Mouse (Mus musculus) B cell, adult 2 months (primary cell): ENCODE results near the gene Mark4.

Source experiments
- DNase-seq, 2 experiments: peaks; one replicate each; pipeline ENCODE4 v3.0.0; 2022

The Mark4 gene

DNA sequence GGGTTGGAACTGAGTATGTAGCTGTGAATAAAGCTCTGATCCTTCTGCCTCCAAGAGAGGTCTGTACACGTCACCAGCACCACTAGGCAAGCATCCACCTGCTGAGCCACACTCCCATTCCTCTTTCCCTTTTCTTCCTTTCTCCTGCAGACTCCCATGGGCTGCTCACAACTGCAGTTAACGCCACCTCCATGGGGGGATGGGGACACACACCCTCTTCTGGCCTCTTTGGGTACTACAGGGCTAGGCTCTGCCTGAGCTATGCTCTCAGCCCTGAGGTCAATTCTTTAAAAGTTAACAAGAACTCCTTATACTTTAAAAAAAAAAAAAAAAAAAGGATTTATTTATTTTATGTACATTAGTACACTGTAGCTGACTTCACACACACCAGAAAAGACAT lies 26.1 kb downstream of the Mark4 start:
- DNase-seq: peak; percentile 40 to 48

DNA sequence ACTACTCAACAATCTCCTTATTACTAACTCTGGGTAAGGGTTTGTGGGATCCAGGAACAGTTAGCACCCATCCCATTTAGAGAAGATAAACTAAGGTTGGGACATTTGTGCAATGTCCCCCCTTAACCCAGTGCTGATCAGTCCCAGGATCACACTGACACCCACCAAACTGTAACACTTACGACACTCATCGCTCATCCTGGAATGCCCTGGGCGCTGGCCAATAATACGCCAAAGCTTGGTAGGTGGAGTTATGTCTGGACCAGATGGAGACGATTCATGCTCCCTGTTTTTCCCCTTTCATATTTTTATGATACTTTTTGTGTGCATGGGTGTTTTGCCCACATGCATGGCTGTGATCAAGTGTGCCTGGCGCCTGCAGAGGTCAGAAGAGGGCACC lies 28.2 kb downstream of the Mark4 start:
- no peak for DNase-seq

DNA sequence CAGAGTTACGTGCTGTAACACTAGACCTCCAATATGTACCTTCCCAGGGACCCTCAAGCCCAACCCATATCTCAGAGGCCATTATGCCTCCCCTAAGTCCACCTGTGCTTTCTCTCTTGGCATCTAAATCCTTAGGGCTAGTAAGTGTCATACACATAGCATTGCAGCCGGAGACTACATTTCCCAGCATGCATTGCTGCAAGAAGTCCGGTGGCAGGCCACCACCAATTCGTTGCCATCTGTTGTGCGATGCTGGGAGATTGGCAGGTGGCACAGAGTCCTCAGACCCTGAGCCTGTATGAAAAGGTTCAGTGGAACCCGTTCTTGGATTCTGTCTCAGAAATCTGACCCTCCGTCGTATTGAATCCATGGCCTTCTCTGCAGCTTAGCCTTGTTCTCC lies 28.9 kb downstream of the Mark4 start:
- DNase-seq: peak; percentile 27 to 35

DNA sequence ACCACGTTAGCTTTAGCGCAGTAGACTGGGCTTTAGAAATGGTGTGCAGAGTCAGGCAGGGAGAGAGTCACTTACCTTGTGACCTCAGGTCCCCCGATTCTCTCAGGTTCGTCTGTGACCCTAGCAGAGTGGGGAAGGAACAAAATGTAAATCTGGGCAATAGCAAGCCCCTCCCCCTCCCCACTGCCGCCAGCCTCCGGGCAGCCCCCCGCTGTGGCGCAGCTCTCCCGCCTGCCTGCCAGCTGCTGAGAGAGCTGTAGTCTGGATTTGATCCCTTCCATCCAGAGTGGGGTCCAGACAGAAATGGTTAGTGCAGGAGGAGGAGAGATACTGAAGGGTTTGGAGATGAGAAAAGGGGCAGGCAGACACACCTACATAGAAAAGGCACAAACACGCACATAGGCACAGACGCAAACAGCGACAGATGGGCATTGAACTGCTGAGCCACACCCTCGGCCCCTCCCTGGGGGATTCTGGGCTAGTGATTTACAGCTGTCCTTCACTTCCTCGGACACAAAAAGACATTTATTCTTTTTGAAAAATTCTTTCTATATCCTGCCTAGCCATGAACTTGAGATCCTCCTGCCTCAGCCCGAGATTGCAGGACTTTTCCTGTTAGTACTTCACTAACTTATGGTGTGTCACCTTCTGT lies 30.5 kb downstream of the Mark4 start:
- peak; percentile 23 to 35 for DNase-seq

DNA sequence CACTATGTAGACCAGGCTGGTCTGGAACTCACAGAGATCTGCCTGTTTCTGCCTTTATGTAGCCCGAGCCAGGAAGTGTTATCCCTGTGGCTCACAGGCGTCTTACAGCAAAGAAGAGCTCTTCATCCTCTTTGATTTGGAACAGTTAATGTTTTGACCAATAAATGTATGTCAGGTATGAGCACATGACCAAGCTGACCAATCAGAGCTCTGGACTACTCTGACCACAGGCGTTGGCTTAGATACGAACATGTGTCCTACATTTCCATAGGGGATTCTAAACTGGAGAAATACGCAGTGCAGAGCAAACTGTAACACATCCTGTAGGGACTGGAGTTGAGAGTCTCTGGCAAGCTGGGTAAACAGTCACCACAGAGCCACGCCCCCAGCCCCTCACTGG lies 31.7 kb downstream of the Mark4 start:
- no peak for DNase-seq

DNA sequence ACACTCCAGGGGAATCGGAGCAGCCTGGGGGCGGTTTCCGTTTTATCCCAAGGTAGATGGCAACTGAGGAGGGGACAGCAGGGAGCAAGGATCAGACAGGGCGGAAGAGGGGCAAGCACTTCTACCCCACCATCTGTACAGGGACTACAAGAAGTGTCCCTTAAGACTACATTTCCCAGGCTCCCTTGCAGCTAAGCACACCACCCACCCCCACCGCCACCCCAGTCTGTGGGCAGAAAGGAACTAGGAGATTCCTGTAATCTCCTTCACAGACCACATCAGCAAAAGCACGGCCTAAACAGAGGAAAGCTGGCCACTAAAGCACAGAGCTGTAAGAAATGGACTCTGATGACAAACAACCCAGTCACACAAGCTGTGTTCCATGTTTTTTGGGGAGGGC lies 32.3 kb downstream of the Mark4 start:
- no peak for DNase-seq

DNA sequence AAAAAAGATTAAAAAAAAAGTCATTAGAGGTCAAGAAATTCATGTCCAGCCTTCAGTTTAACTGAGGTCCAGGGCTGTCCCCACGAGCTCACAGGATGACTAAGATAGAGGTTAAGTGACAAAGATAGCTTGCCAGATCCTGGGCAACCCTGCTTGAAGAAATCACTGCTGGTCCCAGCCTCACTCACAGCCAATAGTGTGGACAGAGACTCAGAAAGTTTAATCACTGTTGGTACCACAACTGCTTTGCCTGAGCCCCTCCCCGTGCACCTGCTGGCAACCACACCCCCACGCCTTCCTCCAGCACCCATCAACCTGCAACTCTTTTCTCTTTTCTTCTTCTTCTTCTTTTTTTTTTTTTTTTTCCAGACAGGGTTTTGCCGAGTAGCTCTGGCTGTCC lies 34.6 kb downstream of the Mark4 start:
- DNase-seq: no peak

DNA sequence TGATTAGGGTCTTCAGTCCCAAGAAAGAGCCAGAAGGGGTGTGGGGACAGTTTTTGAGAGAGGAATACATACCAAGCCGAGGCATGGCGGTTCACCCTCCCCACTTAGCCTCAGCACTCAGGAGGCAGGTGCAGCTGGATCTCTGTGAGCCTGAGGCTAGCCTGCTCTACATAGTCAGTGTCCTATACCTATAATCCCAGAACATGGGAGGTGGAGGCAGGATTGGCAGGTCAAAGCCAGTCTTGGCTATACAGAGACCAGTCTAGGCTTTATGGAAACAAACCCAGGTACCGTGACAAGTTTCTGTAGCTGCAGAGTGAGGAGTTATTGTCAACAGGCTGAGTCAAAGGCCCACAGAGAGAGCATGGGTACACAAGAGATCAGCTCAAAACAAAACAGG lies 35.5 kb downstream of the Mark4 start:
- no peak for DNase-seq

DNA sequence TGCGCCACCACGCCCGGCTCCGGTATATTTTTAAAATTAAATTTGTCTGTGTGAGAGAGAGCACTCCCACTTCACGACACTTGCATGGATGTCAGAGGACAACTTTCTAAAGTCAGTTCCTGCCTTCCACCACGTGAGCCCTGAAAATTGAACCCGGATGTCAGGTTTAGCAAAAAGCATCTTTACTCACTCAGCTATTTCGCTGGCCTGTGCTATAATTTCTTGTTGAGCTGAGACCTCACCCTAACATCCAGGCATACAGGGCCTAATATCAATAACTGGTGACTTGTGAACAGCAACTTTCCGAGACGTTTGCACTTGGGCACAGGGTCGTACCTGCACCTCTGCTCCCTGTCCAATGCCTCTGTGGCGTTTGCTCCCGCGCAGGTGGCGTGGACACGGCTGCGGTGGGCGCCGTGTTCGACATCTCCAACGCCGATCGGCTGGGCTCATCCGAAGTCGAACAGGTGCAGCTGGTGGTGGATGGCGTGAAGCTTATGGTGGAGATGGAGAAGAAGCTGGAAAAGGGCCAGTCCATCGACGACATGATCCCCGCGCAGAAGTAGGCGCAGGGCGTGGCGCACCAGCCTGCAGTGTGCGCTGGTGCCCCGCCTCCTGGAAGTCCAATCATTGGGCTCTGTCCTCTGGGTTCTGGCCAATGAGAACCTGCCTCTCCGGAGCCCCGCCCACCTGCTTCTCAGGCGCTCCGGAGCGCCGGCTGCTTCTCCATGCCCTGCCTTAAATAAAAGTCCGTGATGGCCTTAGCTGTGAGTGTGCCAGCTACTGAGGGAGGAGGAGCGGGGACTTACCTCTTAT lies 37.6 kb downstream of the Mark4 start:
- peak; percentile 87 for DNase-seq

DNA sequence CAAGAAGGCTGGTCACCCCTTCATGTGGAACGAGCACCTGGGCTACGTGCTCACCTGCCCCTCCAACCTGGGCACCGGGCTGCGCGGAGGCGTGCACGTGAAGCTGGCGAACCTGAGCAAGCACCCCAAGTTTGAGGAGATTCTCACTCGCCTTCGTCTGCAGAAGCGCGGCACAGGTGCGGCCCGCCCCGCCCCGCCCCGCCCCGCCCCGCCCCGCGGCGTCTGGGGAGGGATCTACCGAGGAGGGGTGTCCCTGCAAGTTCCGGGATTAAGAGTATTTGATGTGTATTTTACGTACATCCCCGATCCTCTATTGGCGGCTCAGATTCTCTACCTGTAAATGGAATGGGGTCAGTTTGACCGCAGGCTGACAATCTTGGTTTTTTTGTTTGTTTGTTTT lies 38.5 kb downstream of the Mark4 start:
- DNase-seq: peak in 1 of 2 experiments; percentile 27

DNA sequence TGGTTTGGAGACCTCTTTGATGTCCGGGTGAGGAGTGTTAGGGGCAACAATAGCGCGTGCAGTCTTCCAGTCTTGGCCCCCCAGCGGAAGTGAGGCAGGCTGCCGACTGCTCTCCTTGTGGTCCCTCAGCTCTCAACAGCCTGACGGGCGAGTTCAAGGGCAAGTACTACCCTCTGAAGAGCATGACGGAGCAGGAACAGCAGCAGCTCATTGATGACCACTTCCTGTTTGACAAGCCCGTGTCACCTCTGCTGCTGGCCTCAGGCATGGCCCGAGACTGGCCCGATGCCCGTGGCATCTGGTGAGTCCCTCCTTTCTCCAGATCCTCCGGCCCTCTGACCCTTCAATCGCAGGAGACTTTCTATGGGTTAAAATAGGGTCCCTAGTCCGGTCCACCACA lies 42.0 kb downstream of the Mark4 start:
- no peak for DNase-seq

DNA sequence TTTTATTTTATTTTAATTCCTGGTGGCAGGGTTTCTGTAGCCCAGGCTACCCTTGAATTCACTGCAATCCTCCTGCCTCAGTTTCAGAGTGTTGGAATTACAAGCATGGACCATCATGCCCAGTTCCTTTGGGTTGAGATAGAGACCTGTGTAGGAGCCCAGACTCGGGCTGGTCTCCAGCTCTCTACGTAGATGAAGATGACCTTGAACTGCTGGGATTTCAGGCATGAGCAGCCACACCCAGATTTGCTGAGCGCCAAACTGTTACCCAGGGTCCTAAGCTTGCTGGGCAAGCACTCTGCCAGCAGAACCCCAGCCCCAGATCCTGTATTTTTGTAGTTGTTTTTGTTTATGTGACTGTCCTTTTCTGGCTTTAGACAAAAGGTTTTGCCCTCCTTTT lies 45.1 kb downstream of the Mark4 start:
- no peak for DNase-seq

DNA sequence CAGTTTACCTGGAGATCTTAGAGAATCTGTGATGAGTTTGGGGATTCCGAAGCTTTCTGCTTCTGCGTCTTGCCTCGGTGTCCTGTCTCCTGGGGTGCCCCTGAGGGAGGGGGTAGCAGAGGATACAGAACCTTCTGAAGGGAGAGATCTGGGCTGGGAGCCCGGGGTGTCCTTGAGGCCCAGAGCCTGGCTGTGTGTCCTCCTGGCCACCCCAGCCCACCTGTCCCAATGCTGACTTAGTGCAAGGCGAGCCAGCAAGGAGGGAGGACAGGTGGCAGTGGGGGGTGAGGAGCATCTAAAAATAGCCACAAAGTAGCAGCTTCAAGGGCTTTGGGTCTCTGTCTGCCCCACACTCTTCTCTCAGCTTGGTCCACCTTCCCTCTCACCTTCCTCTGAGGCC lies 46.8 kb downstream of the Mark4 start:
- no peak for DNase-seq

DNA sequence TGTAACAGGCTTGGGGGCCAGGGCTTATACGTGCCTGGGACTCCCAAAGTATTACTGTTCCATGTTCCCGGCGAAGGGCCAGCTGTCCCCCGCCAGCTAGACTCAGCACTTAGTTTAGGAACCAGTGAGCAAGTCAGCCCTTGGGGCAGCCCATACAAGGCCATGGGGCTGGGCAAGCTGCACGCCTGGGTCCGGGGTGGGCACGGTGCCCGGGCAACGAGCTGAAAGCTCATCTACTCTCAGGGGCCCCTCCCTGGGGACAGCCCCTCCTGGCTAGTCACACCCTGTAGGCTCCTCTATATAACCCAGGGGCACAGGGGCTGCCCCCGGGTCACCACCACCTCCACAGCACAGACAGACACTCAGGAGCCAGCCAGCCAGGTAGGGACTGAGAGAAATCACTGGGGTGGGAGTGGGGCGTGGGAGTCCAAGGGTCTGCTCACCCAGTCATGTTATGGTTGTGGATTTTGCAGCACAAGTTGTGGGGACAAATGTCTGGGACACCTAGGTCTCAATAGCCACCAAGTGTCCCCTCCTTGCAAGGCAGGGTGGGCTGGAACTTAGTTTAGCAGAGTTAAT lies 47.8 kb downstream of the Mark4 start:
- no peak for DNase-seq

DNA sequence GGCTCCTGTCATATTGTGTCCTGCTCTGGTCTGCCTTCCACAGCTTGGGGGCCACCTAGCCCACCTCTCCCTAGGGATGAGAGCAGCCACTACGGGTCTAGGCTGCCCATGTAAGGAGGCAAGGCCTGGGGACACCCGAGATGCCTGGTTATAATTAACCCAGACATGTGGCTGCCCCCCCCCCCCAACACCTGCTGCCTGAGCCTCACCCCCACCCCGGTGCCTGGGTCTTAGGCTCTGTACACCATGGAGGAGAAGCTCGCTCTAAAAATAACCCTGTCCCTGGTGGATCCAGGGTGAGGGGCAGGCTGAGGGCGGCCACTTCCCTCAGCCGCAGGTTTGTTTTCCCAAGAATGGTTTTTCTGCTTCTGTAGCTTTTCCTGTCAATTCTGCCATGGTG lies 48.9 kb downstream of the Mark4 start:
- no peak for DNase-seq

DNA sequence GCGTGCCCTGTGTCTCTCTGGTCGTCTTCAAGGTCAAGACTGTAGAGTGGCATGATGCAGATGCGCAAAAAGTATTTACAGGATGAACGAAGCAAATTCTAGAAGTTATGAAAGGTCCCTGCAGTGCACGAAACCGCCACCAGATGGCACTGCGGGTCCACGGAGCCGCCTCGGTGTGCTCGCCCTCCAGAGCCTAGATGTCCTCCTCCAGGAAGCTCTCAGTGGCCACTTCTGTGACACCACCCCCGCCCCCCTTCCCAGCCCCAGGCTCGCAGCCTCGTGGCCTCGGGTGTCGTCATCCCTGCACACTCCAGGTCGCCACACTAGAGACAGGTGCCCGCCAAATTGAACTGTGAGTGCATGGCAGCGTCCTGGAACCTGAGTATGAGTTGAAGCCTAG lies 53.2 kb downstream of the Mark4 start:
- DNase-seq: peak; percentile 93 to 94

DNA sequence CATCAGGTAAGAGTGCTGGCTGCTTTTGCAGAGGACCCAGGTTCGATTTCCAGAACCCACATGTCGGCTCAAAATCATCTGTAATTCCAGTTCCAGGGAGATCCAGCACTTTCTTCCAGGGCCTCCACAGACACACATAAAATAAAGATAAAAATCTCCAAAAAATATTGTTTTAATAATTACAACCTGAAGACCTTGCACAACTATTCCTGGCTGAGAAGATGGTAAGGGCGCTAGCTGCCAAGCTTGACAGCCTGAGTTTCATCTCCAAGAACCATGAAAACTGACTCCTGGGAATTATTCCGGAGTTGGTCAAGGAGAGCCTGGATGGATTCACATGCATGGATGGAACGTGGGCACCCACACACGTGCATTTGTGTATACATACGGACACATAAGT lies 54.1 kb downstream of the Mark4 start, which contains the start of gene Ckm:
Gene Ckm (plus strand): TSS at position 301 of the 400 bp plus-strand sequence.
- DNase-seq: no peak

DNA sequence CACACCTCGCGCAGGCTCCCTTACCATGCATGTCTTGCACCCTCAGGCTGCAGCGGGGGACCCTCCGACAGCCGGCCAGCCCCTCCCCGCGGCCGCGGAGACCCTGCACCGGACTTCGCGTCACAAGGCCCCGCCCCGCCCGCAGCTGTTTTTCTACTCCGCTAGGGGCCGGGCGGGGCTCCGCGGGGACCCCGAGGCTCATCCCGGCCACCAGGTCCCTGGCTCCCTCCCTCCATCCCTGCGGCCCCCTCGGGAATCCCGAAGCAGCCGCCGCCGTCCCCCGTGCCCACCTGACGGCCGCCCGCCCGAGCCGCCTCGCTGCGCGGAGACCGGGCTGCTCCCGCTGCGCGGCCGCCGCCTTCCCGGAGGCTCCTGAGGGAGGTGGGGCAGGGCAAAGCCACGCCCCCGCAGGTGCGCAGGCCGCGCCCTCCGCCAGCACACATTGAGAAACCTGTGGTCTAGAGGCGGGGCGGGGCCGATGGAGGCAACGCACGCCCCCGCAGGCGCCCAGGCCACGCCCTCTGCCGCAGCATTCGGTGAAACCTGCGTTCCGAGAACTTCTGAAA lies 54.8 kb downstream of the Mark4 start, which contains the start of gene Klc3:
Gene Klc3 (minus strand): TSS at position 374 of the 566 bp plus-strand sequence.
- DNase-seq: peak; percentile 86 to 87

DNA sequence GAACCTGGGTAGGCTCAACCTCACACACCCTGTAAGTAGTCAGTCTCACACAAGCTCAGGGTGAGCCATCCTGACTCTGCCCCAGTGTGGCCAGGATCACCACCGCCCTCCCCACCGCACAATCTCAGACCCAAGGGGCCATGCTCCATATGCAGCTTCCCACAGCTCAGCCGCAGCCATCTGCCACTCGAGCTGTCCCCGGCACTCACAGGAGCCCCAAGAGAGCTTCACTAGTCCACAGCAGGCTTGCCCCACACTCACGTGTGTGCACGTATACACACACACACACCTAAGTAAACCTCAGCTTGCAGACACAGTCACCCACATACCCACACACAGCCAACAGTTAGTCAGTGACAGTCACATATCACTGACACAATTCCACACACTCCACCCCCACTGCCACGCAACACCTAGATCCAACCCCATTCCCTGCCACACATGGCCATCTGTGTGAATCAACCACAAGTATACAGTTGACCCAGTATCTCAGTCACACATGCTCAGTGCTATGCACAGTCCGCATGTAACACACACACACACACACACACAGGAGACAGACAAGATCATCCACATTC lies 56.0 kb downstream of the Mark4 start:
- DNase-seq: no peak

DNA sequence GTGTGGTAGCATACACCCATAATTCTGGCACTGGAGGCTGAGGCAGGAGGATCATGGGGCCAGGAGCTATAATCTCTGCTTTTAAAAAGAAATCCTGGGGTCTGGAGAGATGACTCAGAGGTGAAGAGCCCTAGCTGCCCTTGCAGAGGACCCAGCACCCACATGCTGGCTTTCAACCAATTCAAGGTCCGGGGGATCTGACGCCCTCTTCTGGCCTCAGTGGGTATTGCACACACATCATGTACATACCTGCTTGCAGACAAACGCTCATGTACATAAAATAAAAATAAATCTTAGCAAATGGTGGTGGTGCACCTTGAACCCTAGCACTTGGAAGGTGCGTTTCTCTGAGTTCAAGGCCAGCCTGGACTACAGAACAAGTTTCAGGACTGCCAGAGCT lies 57.7 kb downstream of the Mark4 start:
- DNase-seq: peak in 1 of 2 experiments; percentile 27

DNA sequence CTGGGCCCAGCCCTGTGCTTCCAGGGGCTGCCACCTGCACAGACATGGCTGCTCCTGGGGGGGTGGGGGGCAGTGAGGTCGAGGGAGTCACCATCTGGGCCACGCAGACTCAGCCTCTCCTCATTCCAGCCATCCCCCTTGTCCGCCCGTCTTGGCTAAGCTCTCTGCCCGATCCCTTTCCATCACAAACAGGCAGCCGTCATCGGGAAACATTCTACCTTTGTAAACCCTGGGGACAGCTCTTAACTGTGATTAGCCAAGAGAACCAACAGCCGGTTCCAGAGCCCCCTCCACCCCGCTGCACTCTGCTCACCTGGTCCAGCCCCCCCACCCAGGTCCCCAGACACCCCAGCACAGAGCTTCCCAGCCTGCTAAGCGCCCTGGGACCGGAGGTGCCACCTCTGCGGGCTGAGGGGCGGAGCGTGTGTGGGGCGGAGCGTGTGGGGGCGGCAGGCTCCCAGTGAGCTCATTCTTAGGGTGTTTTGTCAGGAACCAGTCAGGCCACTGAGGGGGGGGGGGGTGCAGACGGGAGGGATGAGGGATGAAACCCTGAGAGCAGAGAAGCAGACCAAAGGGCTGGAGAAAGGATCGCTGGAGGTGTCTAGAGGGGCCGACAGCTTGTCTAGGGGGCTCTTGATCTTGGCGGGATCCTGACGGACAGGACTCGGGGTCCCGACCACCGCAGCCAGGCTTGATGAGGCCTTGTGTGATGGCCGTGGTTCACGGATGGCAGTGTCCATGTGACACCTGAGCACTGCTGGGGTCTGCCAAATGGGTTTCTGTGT lies 58.9 kb downstream of the Mark4 start:
- DNase-seq: peak; percentile 61 to 63

DNA sequence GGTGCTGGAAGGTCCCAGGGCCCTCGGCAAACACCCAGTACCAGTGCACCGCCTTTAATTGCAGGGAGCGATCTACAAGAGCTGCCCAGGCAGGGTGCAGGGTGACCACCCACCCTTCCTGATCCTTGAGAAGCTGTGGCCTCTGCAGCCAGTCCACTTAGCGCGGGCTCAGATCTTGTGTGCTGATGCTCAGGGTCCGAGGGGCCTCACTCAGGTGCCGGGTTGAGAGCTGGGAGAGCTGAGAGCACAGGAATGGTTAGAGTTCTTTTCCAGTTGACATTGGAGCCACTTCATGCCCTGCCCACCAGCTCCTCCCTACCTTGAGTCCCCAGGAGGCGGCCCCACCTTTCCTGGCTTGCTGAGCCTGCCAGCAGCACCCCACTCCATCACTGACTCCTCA lies 64.1 kb downstream of the Mark4 start:
- no peak for DNase-seq
